Mouse (Mus musculus) thymus, adult 2 months (tissue): ENCODE measurements at regions not wholly inside any gene's neighbourhood (a gene's known extent, or its start where the extent isn't known, plus 50 kb on each side); places are given as distances from the start of the nearest gene placed in this dataset.

Source experiments
- DNase-seq: peaks from one replicate; pipeline ENCODE4 v3.0.0; 2021
- H3K27ac ChIP-seq: fragments of 200-500 bp; 2 replicates; pipeline ENCODE4 v1.5.1; 2012; ENCODE audit warnings: low read length, control low read depth; ENCODE audit not compliant: control insufficient read depth, insufficient read depth
- H3K27me3 ChIP-seq: fragments of 200-500 bp; 2 replicates; pipeline ENCODE4 v1.6.1; 2012; ENCODE audit warnings: mild to moderate bottlenecking, low read length, moderate library complexity, mixed read lengths; ENCODE audit not compliant: control insufficient read depth, insufficient read depth
- H3K36me3 ChIP-seq: fragments of 200-500 bp; 2 replicates; pipeline ENCODE4 v1.6.1; 2012; ENCODE audit warnings: mild to moderate bottlenecking, low read length, moderate library complexity; ENCODE audit not compliant: control insufficient read depth, insufficient read depth
- H3K4me1 ChIP-seq: fragments of 200-500 bp; replicated peaks from 2 replicates; pipeline ENCODE4 v1.6.1; 2012; ENCODE audit warnings: low read length; ENCODE audit not compliant: control insufficient read depth, insufficient read depth
- H3K4me3 ChIP-seq: fragments of 200-500 bp; 2 replicates; pipeline ENCODE4 v1.5.1; 2012; ENCODE audit warnings: mild to moderate bottlenecking, low read length, control low read depth, moderate library complexity; ENCODE audit not compliant: control insufficient read depth, insufficient read depth
- CTCF ChIP-seq: fragments of 200-500 bp; IDR thresholded peaks from 2 replicates; pipeline ENCODE4 v1.5.1; 2012; ENCODE audit warnings: mild to moderate bottlenecking, control low read depth, low read length, moderate library complexity, borderline replicate concordance; ENCODE audit not compliant: control insufficient read depth, poor library complexity, insufficient read depth; ENCODE audit errors: extremely low read depth
- POLR2A ChIP-seq: fragments of 200-500 bp; IDR thresholded peaks from 2 replicates; pipeline ENCODE4 v1.6.1; 2012; ENCODE audit warnings: mild to moderate bottlenecking, low read length, control low read depth, moderate library complexity; ENCODE audit not compliant: control insufficient read depth, poor library complexity, insufficient read depth; ENCODE audit errors: extremely low read depth
- WGBS: fragments of 180-500 bp; shearing (Covaris S2); methylation state at CpG from one replicate; pipeline ENCODE4 v1.1.7; 2018; 5-methylcytosine and 5-hydroxymethylcytosine counted together

DNA sequence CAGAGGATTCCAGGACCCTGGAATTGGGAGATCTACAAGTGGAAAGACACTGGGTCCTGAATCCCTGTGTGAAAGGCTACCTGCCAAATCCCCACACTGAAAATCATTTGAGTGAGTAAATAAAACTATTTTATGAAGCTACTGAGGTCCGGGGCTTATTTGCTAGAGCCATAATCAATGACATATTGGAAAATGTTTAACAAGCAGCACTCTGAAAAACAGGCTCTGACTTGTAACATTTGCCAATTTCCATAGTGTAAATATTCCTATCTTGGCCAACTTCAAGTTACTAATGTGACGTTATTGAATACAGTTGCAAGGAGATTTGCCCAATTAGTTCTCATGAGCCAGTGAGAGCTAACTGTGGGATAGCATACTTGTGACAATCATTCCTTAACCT is 177.3 kb downstream of the Rdh14 start:
- Histone ChIP-seq H3K27me3 (no peaks in the 10 kb centered on the region), H3K4me1 (no peaks in the 10 kb centered on the region), H3K27ac (no peak overlapping the region), H3K4me3 (no peak overlapping the region), H3K36me3 (no peaks in the 10 kb centered on the region)
- WGBS, result 91% methylated on average over 2 of the region's 2 CpGs
- TF ChIP-seq POLR2A (no peak), CTCF (no peak)
- DNase-seq, result no peak

DNA sequence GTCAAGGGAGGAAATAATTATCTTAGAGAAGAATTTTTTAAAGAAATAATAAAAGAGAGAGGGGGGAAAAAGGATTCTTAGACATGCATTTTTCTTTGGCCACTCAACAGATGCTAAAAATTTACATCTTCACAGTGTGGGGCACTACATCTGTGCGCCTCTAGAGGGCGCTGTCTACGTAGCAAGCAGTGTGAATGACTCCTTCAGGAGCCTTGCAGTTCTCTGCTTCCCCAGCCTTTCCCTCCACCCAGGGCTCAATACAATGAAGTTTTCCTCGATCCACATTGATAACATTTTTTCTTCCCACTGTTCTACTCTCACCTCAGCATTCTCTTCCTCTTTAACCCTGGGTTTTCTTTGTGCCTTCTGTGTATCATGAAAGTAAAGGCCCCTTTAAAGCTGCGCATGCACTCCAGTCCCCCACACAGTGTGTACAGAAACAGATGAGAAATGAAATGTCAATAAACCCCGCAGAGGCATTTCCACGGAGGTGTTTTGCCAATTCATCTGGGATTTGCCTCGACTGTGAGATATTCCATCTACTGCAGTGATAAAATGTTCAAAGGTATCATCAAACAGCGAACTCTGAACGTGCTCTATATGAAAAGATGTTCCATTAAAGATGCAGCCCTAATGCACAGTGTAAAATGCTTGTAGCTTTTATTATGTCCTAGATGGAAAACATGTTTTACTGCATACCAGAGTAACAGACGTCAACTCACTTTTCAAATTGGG is 181.2 kb downstream of the Rdh14 start:
- Histone ChIP-seq H3K4me3 (no peak overlapping the region), H3K27ac (no peak overlapping the region), H3K36me3 (no peaks in the 10 kb centered on the region), H3K4me1 (no peaks in the 10 kb centered on the region), H3K27me3 (no peaks in the 10 kb centered on the region)
- TF ChIP-seq CTCF (no peak), POLR2A (no peak)
- WGBS, result 70% methylated on average over 11 of the region's 11 CpGs
- DNase-seq, result no peak

DNA sequence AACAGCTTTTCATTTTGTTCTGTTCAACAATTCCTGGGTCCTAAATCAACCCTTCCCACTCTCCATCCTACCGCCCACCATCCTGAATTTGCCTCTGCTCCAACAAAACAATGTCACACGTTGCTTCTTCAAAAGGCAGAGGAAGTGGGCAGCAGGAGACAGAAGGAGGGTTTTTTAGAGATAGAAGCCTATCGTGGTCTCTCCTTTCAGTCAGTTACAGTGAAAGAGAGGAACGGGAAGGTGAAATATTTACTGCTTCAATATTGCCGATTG is 181.7 kb downstream of the Rdh14 start:
- Histone ChIP-seq H3K36me3 (no peaks in the 10 kb centered on the region), H3K27me3 (no peaks in the 10 kb centered on the region), H3K27ac (no peak overlapping the region), H3K4me1 (no peaks in the 10 kb centered on the region), H3K4me3 (no peak overlapping the region)
- no peak for TF ChIP-seq CTCF
- no peak for TF ChIP-seq POLR2A
- 45% methylated on average over 5 of the region's 5 CpGs for WGBS
- DNase-seq, result no peak

DNA sequence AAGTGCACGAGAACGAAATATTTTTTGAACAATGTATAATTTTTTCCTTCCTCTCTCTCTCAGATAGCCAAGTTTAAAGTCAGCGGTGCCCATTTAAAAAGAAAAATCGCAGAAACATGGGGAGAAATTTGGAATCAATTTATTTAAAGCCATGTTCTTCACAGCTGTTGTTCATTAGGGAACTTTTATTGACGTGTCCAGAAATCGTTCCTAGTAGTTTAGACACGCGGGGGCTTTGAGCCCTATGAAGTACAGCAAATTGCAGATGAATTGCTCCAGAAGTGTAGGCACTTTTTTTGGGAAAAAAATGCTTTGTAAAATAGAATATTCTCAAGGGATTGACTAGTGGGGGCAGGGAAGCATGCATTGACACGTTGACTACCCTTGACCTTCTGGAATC is 182.8 kb downstream of the Rdh14 start:
- no peak overlapping the region for H3K4me3 ChIP-seq
- no peaks in the 10 kb centered on the region for H3K36me3 ChIP-seq
- no peaks in the 10 kb centered on the region for H3K27me3 ChIP-seq
- TF ChIP-seq POLR2A, result no peak
- no peak for TF ChIP-seq CTCF
- no peaks in the 10 kb centered on the region for H3K4me1 ChIP-seq
- no peak overlapping the region for H3K27ac ChIP-seq
- 89% methylated on average over 9 of the region's 9 CpGs for WGBS
- no peak for DNase-seq

DNA sequence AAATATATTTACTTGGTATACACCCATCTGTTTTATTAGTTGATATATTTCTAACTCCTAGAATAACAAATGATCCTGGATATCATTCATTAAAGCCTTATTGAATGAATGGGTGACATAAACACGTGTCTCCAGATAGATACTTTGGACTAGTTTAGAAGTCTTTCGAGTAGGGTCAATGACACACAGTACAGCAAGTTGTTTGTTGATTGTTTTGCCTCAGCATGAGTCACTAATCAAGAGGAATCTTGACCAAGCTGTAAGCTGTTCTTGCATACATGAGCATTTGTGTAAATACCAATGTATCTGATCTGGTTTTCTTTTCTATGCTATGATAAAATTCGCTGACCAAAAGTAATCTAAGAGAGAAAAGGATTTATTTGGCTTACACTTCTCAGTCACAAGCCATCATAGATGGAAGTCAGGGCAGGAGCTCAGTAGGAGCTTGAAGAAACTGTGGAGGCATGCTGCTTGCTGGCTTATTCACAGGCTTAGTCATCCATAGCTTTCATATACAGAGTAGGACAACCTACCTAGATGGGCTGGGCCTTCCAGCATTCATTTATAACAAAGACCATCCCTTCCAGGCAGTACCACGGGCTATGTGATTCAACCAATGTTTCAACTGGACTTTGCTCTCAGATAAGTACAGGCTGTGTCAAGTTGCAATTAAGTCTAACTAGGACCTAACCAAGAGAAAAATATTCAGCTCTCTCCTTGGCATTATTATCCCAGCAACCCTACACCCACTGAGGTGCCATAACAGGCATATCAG is 192.5 kb downstream of the Rdh14 start:
- H3K4me1 ChIP-seq, result no peaks in the 10 kb centered on the region
- H3K4me3 ChIP-seq, result no peak overlapping the region
- H3K27ac ChIP-seq, result no peak overlapping the region
- WGBS, result 70% methylated on average over 4 of the region's 4 CpGs
- H3K36me3 ChIP-seq, result no peaks in the 10 kb centered on the region
- no peaks in the 10 kb centered on the region for H3K27me3 ChIP-seq
- TF ChIP-seq POLR2A (no peak), CTCF (no peak)
- DNase-seq, result no peak

DNA sequence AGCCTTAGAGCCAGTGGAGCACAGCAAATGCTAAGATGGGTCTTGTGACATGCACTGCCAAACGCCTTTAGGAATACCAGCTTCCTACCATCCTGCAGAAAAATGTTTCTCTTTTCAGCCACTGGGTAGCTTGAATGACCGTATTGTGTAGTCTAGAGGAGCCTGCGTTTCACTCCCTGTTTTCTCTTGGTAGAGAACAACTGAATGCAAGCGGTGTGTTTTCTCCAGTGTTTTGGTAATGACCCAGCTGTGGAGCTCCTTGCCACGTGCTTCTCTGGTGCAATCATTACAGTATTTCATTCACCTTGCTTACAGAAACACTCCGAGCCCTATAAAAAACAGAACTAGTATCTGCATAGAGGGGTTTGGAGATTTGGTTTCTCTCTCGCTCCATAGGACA is 193.5 kb downstream of the Rdh14 start:
- DNase-seq, result no peak
- Histone ChIP-seq H3K4me1 (no peaks in the 10 kb centered on the region), H3K4me3 (no peak overlapping the region), H3K27ac (no peak overlapping the region), H3K36me3 (no peaks in the 10 kb centered on the region), H3K27me3 (no peaks in the 10 kb centered on the region)
- TF ChIP-seq CTCF (no peak), POLR2A (no peak)
- 79% methylated on average over 7 of the region's 7 CpGs for WGBS
